Mouse (Mus musculus): Measurements from ENCODE around the gene Gm44. TPM values are rescaled to one million over a fixed set of nuclear protein-coding genes. Genes with fewer than 3 reads are reported as not detected.
"Not testable (repeated sequence)": the region's sequence is repeated elsewhere in the genome, so short reads cannot be mapped to it uniquely, and the experiment has no call there.

Gene Gm44
- total RNA-seq (2022), result not detected

DNA sequence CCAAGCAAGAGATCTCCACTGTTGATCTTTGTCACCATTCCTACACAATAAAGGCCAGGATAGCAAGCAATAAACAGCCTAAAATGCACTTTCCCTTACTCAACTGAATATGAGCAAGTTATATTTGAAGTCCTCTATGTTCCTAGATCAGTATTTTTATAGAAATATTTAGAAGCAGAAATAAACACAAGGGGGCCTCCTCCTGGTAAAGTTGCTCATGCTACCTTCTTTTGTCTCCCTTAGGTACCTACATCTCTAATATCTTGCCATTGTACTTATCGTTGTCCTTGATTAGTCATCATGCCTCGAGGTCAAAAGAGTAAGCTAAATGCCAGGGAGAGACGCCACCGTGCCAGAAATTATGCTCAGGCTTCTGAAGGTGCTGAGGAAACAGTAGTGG, at the start of gene Gm44:
Gene Gm44 (plus strand): TSS at position 301 of the 400 bp plus-strand sequence.
- no peak for DNase-seq (ENCODE audit: low spot score)

DNA sequence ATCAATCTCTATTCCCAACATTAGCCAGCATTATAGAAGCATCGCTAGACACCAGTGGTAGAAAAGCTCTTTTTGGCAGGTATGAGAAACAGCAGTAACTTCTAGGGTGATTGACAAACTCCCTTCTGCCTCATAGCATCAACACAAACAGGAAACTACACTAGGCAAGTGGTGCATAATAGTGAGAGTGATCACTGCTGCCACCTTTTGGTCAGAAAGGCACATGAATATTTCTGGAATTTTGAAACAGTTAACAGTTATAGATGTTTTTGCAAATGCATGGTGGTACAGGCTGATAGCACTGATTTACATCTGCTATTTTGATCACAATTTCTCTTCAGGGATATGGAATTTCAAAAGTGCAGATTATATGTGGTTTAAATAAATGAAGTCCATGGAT, 36.0 kb downstream of the Gm44 start:
- no peak for DNase-seq (ENCODE audit: low spot score)

- DNase-seq (ENCODE audit: low spot score), result not testable (repeated sequence)
Measured at GRCm38 (mm10) chrX:90938211-90938610, 46.3 kb downstream of the Gm44 start.
